Mouse (Mus musculus) forebrain, embryonic 16.5 days (tissue): ENCODE data around the gene Dab2ip. TPM values are rescaled to one million over a fixed set of nuclear protein-coding genes. Genes with fewer than 3 reads are reported as not detected.

Experiments used
- ATAC-seq: fragments of 200-750 bp; cut with Nextera tagmentation; 2 replicates; pipeline ENCODE4 v1.8.0; 2017; ENCODE audit warnings: mild to moderate bottlenecking, moderate library complexity
- H3K27ac ChIP-seq: fragments of 300-500 bp; sonication (generic); 2 replicates; pipeline ENCODE4 v1.5.1; 2014; ENCODE audit warnings: low read length, control low read depth
- H3K27me3 ChIP-seq: fragments of 300-500 bp; sonication (generic); replicated peaks from 2 replicates; pipeline ENCODE4 v1.6.1; 2014; ENCODE audit warnings: low read length; ENCODE audit not compliant: control insufficient read depth, insufficient read depth
- H3K36me3 ChIP-seq: fragments of 300-500 bp; sonication (generic); 2 replicates; pipeline ENCODE4 v1.6.1; 2014; ENCODE audit not compliant: control insufficient read depth, insufficient read depth
- H3K4me1 ChIP-seq: fragments of 300-500 bp; sonication (generic); replicated peaks from 2 replicates; pipeline ENCODE4 v1.6.1; 2014; ENCODE audit warnings: low read length; ENCODE audit not compliant: control insufficient read depth, insufficient read depth
- H3K4me2 ChIP-seq: fragments of 300-500 bp; sonication (generic); 2 replicates; pipeline ENCODE4 v1.6.1; 2014; ENCODE audit warnings: mild to moderate bottlenecking, low read length, control low read depth
- H3K4me3 ChIP-seq: fragments of 300-500 bp; sonication (generic); replicated peaks from 2 replicates; pipeline ENCODE4 v1.5.1; 2014; ENCODE audit warnings: mild to moderate bottlenecking, low read length, control low read depth
- H3K9ac ChIP-seq: fragments of 300-500 bp; sonication (generic); replicated peaks from 2 replicates; pipeline ENCODE4 v1.6.1; 2014; ENCODE audit warnings: low read depth, low read length, control low read depth
- H3K9me3 ChIP-seq: fragments of 300-500 bp; sonication (generic); 2 replicates; pipeline ENCODE4 v1.6.1; 2016; ENCODE audit warnings: low read length; ENCODE audit not compliant: control insufficient read depth
- WGBS: fragments of 180-500 bp; shearing (Covaris S2); extraction: QIAGEN DNeasy Blood & Tissue Kit; methylation state at CpG from one replicate; pipeline ENCODE4 v1.1.7; 2014; 5-methylcytosine and 5-hydroxymethylcytosine counted together
- polyA plus RNA-seq: library from polyadenylated mRNA; unstranded; fragments of >200 nt; fragmentation: Nextera tagmentation; extraction: Ambion mirVana; gene quantifications from 2 replicates; pipeline ENCODE4 v1.2.1, GENCODE M21; 2015

Dab2ip gene
- polyA plus RNA-seq, 1 experiment from 2014 or later = 42.8 TPM

GRCm38 (mm10) chr2:35761458-35761857 is 203.4 kb downstream of the Dab2ip start:
- Histone ChIP-seq H3K4me3 (no peak overlapping the region), H3K36me3 (no peaks in the 10 kb centered on the region), H3K9ac (no peak overlapping the region), H3K27ac (peak overlapping the region; percentile 53), H3K27me3 (no peaks in the 10 kb centered on the region), H3K9me3 (no peaks in the 10 kb centered on the region), H3K4me2 (no peak overlapping the region), H3K4me1 (peaks cover 14% of the 10 kb centered on the region)
- 82% methylated on average over 5 of the region's 5 CpGs for WGBS
- no peak for ATAC-seq

- no peak overlapping the region for H3K9ac ChIP-seq
- no peak overlapping the region for H3K4me2 ChIP-seq
- no peaks in the 10 kb centered on the region for H3K36me3 ChIP-seq
- peaks cover 26% of the 10 kb centered on the region for H3K4me1 ChIP-seq
- H3K27ac ChIP-seq = no peak overlapping the region
- H3K9me3 ChIP-seq = no peaks in the 10 kb centered on the region
- H3K27me3 ChIP-seq = no peaks in the 10 kb centered on the region
- no peak for ATAC-seq
- WGBS = 91% methylated on average over 7 of the region's 7 CpGs
- no peak overlapping the region for H3K4me3 ChIP-seq
These were observed 205.8 kb downstream of the Dab2ip start for GRCm38 (mm10) chr2:35763818-35764217.

GRCm38 (mm10) chr2:35764328-35764727 is 206.3 kb downstream of the Dab2ip start:
- ATAC-seq = no peak
- Histone ChIP-seq H3K9ac (no peak overlapping the region), H3K36me3 (no peaks in the 10 kb centered on the region), H3K4me2 (no peak overlapping the region), H3K27ac (no peak overlapping the region), H3K9me3 (no peaks in the 10 kb centered on the region), H3K27me3 (no peaks in the 10 kb centered on the region), H3K4me3 (no peak overlapping the region), H3K4me1 (peaks cover 30% of the 10 kb centered on the region)
- 88% methylated on average over 8 of the region's 8 CpGs for WGBS

- ATAC-seq = peak; percentile 59
- no peak overlapping the region for H3K4me3 ChIP-seq
- H3K9ac ChIP-seq = no peak overlapping the region
- peaks cover 16% of the 10 kb centered on the region for H3K4me1 ChIP-seq
- no peak overlapping the region for H3K4me2 ChIP-seq
- 31% methylated on average over 14 of the region's 14 CpGs for WGBS
- no peaks in the 10 kb centered on the region for H3K36me3 ChIP-seq
- H3K27me3 ChIP-seq = no peaks in the 10 kb centered on the region
- H3K9me3 ChIP-seq = no peaks in the 10 kb centered on the region
- H3K27ac ChIP-seq = no peak overlapping the region
These were observed 209.9 kb downstream of the Dab2ip start for GRCm38 (mm10) chr2:35767834-35768537.

- Histone ChIP-seq H3K9me3 (no peaks in the 10 kb centered on the region), H3K4me1 (peaks cover 16% of the 10 kb centered on the region), H3K27ac (no peak overlapping the region), H3K36me3 (no peaks in the 10 kb centered on the region), H3K27me3 (no peaks in the 10 kb centered on the region), H3K4me2 (no peak overlapping the region), H3K4me3 (no peak overlapping the region), H3K9ac (no peak overlapping the region; the same call in 1 of the 2 replicates)
- ATAC-seq = peak; percentile 26; the same call in 1 of the 2 replicates
- WGBS = 40% methylated on average over 4 of the region's 4 CpGs
These were observed 210.6 kb downstream of the Dab2ip start for GRCm38 (mm10) chr2:35768538-35769238.

- H3K4me2 ChIP-seq = no peak overlapping the region
- WGBS = 88% methylated on average over 12 of the region's 12 CpGs
- H3K36me3 ChIP-seq = no peaks in the 10 kb centered on the region
- H3K27me3 ChIP-seq = no peaks in the 10 kb centered on the region
- H3K4me3 ChIP-seq = no peak overlapping the region
- peaks cover 16% of the 10 kb centered on the region for H3K4me1 ChIP-seq
- H3K9ac ChIP-seq = no peak overlapping the region
- H3K27ac ChIP-seq = no peak overlapping the region
- H3K9me3 ChIP-seq = no peaks in the 10 kb centered on the region
- ATAC-seq = no peak
These were observed 211.3 kb downstream of the Dab2ip start for GRCm38 (mm10) chr2:35769398-35769797.

- Histone ChIP-seq H3K36me3 (no peaks in the 10 kb centered on the region), H3K9ac (no peak overlapping the region), H3K4me3 (no peak overlapping the region), H3K27ac (no peak overlapping the region), H3K4me2 (no peak overlapping the region), H3K27me3 (no peaks in the 10 kb centered on the region), H3K4me1 (peaks cover 16% of the 10 kb centered on the region), H3K9me3 (no peaks in the 10 kb centered on the region)
- ATAC-seq = no peak
- 83% methylated on average over 2 of the region's 2 CpGs for WGBS
These were observed 212.5 kb downstream of the Dab2ip start for GRCm38 (mm10) chr2:35770541-35770940.

- WGBS = 62% methylated on average over 5 of the region's 5 CpGs
- Histone ChIP-seq H3K4me3 (no peak overlapping the region), H3K9ac (no peak overlapping the region), H3K27me3 (no peaks in the 10 kb centered on the region), H3K27ac (no peak overlapping the region), H3K9me3 (no peaks in the 10 kb centered on the region), H3K4me2 (no peak overlapping the region), H3K4me1 (no peaks in the 10 kb centered on the region), H3K36me3 (no peaks in the 10 kb centered on the region)
- ATAC-seq = peak; percentile 43; the same call in 1 of the 2 replicates
These were observed 217.6 kb downstream of the Dab2ip start for GRCm38 (mm10) chr2:35775651-35776055.

- H3K9ac ChIP-seq = no peak overlapping the region
- WGBS = 78% methylated on average over 9 of the region's 9 CpGs
These were observed 218.9 kb downstream of the Dab2ip start for GRCm38 (mm10) chr2:35776935-35777334.

More at GRCm38 (mm10) chr2:35776935-35777334, 218.9 kb downstream of the Dab2ip start:
- H3K4me2 ChIP-seq = no peak overlapping the region
- no peak overlapping the region for H3K4me3 ChIP-seq
- no peak overlapping the region for H3K27ac ChIP-seq
- H3K27me3 ChIP-seq = no peaks in the 10 kb centered on the region
- H3K36me3 ChIP-seq = no peaks in the 10 kb centered on the region
- peaks cover 2% of the 10 kb centered on the region for H3K4me1 ChIP-seq
- peak; percentile 59 for ATAC-seq
- no peaks in the 10 kb centered on the region for H3K9me3 ChIP-seq
